Mouse (Mus musculus) heart, postnatal 0 days (tissue): ENCODE data around the gene Galnt14.

Experiments
- CTCF ChIP-seq: IDR thresholded peaks from 2 replicates; pipeline ENCODE4 v1.5.1; 2016; ENCODE audit warnings: antibody characterized with exemption, control low read depth, low read depth
- EP300 ChIP-seq: IDR thresholded peaks from 2 replicates; pipeline ENCODE4 v1.6.1; 2016; ENCODE audit warnings: antibody characterized with exemption, low read depth

DNA sequence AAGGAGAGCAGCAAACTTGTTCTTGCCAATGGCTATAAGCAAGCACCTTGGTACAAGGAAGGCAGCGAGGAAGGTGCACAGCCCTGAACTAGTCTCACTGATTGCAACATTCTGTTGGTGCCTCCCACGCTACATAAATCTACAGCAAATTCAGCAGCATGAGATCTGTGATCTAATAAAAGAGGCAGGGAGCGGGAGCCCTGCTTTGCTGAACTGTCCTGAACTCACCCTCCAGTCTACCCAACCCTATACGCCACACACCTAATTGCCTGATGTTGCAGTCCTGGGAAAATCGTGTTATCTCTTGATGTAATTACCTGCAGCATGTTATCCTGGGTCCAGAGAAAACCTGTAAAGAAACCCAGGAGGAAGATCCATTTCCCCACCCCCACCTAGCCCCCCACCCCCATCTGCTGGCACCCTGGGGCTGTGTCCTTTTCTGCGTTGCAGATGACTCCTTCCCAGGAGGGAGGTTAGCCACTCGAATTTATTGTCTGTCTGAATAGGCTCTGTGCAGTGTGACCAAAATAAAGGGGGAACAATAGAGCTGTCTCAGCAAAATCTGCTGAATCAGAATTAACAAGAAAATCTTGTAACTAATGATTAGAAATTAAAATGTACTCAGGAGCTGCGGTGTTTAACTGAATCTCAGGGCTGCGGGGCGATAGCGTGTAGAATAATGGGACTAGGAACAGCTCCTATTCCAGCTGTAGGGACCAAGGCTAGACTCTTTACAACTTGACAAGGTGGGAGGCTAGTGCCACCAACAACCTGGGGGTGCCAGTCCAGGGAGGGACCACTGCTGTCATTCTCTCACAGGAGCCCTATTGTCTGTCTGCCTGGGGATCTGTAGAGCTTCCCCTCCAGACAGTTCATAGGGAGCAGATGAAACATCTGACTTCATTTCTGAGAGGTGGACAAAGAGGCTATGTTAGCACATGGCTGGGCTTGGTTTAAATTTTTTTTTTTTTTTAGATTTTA lies 232.9 kb downstream of the Galnt14 start:
- no peak for TF ChIP-seq EP300
- no peak for TF ChIP-seq CTCF
